Mouse (Mus musculus): ENCODE measurements around the gene Ryk. TPM values are rescaled to one million over a fixed set of nuclear protein-coding genes. Genes with fewer than 3 reads are reported as not detected.

Gene Ryk
- polyA plus RNA-seq, 1 experiment = 6.8 TPM

GRCm38 (mm10) chr9:102852076-102853022 is 17.6 kb downstream of the Ryk start:
- Histone ChIP-seq H3K36me3 (ENCODE audit: control insufficient read depth, insufficient read depth, low read length) (no peaks in the 10 kb centered on the region), H3K27ac (ENCODE audit: insufficient read depth, low read length) (no peak overlapping the region), H3K4me3 (ENCODE audit: extremely low read depth, insufficient read depth, insufficient read length) (no peak overlapping the region), H3K27me3 (ENCODE audit: control insufficient read depth, insufficient read depth, low read length) (no peaks in the 10 kb centered on the region), H3K4me1 (ENCODE audit: control insufficient read depth, insufficient read depth, insufficient read length) (no peaks in the 10 kb centered on the region)
- no peak for DNase-seq (ENCODE audit: low read depth in 1 of 2, low spot score in 2 of 2)
- no peak for TF ChIP-seq CTCF (IDR thresholded peaks at IDR 0.05; ENCODE audit: extremely low read depth, insufficient read depth, insufficient read length, insufficient replicate concordance)
- no peak for TF ChIP-seq POLR2A (IDR thresholded peaks at IDR 0.05; ENCODE audit: low read depth, low read length)
- WGBS = 62% methylated on average over 13 of the region's 13 CpGs

GRCm38 (mm10) chr9:102857856-102858255 is 23.1 kb downstream of the Ryk start:
- DNase-seq (ENCODE audit: low read depth in 1 of 2, low spot score in 2 of 2) = no peak
- Histone ChIP-seq H3K36me3 (ENCODE audit: control insufficient read depth, insufficient read depth, low read length) (no peaks in the 10 kb centered on the region), H3K27me3 (ENCODE audit: control insufficient read depth, insufficient read depth, low read length) (no peaks in the 10 kb centered on the region), H3K4me3 (ENCODE audit: extremely low read depth, insufficient read depth, insufficient read length) (no peak overlapping the region), H3K27ac (ENCODE audit: insufficient read depth, low read length) (no peak overlapping the region), H3K4me1 (ENCODE audit: control insufficient read depth, insufficient read depth, insufficient read length) (no peaks in the 10 kb centered on the region)
- WGBS = 92% methylated on average over 2 of the region's 2 CpGs
- TF ChIP-seq POLR2A (IDR thresholded peaks at IDR 0.05; ENCODE audit: low read depth, low read length) (no peak), CTCF (IDR thresholded peaks at IDR 0.05; ENCODE audit: extremely low read depth, insufficient read depth, insufficient read length, insufficient replicate concordance) (no peak)

- 87% methylated on average over 5 of the region's 5 CpGs for WGBS
Observed at GRCm38 (mm10) chr9:102858283-102858682, 23.6 kb downstream of the Ryk start.

GRCm38 (mm10) chr9:102859399-102859798 is 24.7 kb downstream of the Ryk start:
- Histone ChIP-seq H3K4me3 (ENCODE audit: extremely low read depth, insufficient read depth, insufficient read length) (no peak overlapping the region), H3K27ac (ENCODE audit: insufficient read depth, low read length) (no peak overlapping the region), H3K36me3 (ENCODE audit: control insufficient read depth, insufficient read depth, low read length) (no peaks in the 10 kb centered on the region), H3K4me1 (ENCODE audit: control insufficient read depth, insufficient read depth, insufficient read length) (no peaks in the 10 kb centered on the region), H3K27me3 (ENCODE audit: control insufficient read depth, insufficient read depth, low read length) (no peaks in the 10 kb centered on the region)
- TF ChIP-seq CTCF (IDR thresholded peaks at IDR 0.05; ENCODE audit: extremely low read depth, insufficient read depth, insufficient read length, insufficient replicate concordance) = no peak
- no peak for TF ChIP-seq POLR2A (IDR thresholded peaks at IDR 0.05; ENCODE audit: low read depth, low read length)
- no peak for DNase-seq (ENCODE audit: low read depth in 1 of 2, low spot score in 2 of 2)
- 95% methylated on average over 5 of the region's 5 CpGs for WGBS

More at GRCm38 (mm10) chr9:102858283-102858682, 23.6 kb downstream of the Ryk start:
- H3K36me3 ChIP-seq (ENCODE audit: control insufficient read depth, insufficient read depth, low read length) = no peaks in the 10 kb centered on the region
- TF ChIP-seq POLR2A (IDR thresholded peaks at IDR 0.05; ENCODE audit: low read depth, low read length) (no peak), CTCF (IDR thresholded peaks at IDR 0.05; ENCODE audit: extremely low read depth, insufficient read depth, insufficient read length, insufficient replicate concordance) (no peak)
- H3K4me1 ChIP-seq (ENCODE audit: control insufficient read depth, insufficient read depth, insufficient read length) = no peaks in the 10 kb centered on the region
- no peak overlapping the region for H3K4me3 ChIP-seq (ENCODE audit: extremely low read depth, insufficient read depth, insufficient read length)
- no peaks in the 10 kb centered on the region for H3K27me3 ChIP-seq (ENCODE audit: control insufficient read depth, insufficient read depth, low read length)
- DNase-seq (ENCODE audit: low read depth in 1 of 2, low spot score in 2 of 2) = no peak
- no peak overlapping the region for H3K27ac ChIP-seq (ENCODE audit: insufficient read depth, low read length)

GRCm38 (mm10) chr9:102859963-102860362 is 25.2 kb downstream of the Ryk start:
- WGBS = 28% methylated on average over 10 of the region's 10 CpGs
- no peak for TF ChIP-seq POLR2A (IDR thresholded peaks at IDR 0.05; ENCODE audit: low read depth, low read length)
- TF ChIP-seq CTCF (IDR thresholded peaks at IDR 0.05; ENCODE audit: extremely low read depth, insufficient read depth, insufficient read length, insufficient replicate concordance) = no peak
- Histone ChIP-seq H3K36me3 (ENCODE audit: control insufficient read depth, insufficient read depth, low read length) (no peaks in the 10 kb centered on the region), H3K27ac (ENCODE audit: insufficient read depth, low read length) (no peak overlapping the region), H3K27me3 (ENCODE audit: control insufficient read depth, insufficient read depth, low read length) (no peaks in the 10 kb centered on the region), H3K4me3 (ENCODE audit: extremely low read depth, insufficient read depth, insufficient read length) (no peak overlapping the region), H3K4me1 (ENCODE audit: control insufficient read depth, insufficient read depth, insufficient read length) (no peaks in the 10 kb centered on the region)
- no peak for DNase-seq (ENCODE audit: low read depth in 1 of 2, low spot score in 2 of 2)

- WGBS = 81% methylated on average over 7 of the region's 7 CpGs
- Histone ChIP-seq H3K4me3 (ENCODE audit: extremely low read depth, insufficient read depth, insufficient read length) (no peak overlapping the region), H3K4me1 (ENCODE audit: control insufficient read depth, insufficient read depth, insufficient read length) (no peaks in the 10 kb centered on the region), H3K27me3 (ENCODE audit: control insufficient read depth, insufficient read depth, low read length) (no peaks in the 10 kb centered on the region), H3K36me3 (ENCODE audit: control insufficient read depth, insufficient read depth, low read length) (no peaks in the 10 kb centered on the region), H3K27ac (ENCODE audit: insufficient read depth, low read length) (no peak overlapping the region)
- TF ChIP-seq CTCF (IDR thresholded peaks at IDR 0.05; ENCODE audit: extremely low read depth, insufficient read depth, insufficient read length, insufficient replicate concordance) (no peak), POLR2A (IDR thresholded peaks at IDR 0.05; ENCODE audit: low read depth, low read length) (no peak)
- no peak for DNase-seq (ENCODE audit: low read depth in 1 of 2, low spot score in 2 of 2)
Observed at GRCm38 (mm10) chr9:102860802-102861469, 26.2 kb downstream of the Ryk start.

Measured in spleen, adult 2 months (tissue).